Mouse (Mus musculus) heart, postnatal 0 days (tissue): ENCODE measurements around the gene Ghr. TPM values are rescaled to one million over a fixed set of nuclear protein-coding genes. Genes with fewer than 3 reads are reported as not detected.

Experiments
- ATAC-seq: fragments of 200-750 bp; cut with Nextera tagmentation; 2 replicates; pipeline ENCODE4 v1.8.0; 2017; ENCODE audit warnings: low read depth, moderate number of reproducible peaks, moderate library complexity; ENCODE audit not compliant: insufficient read depth
- DNase-seq: peaks from one replicate; pipeline ENCODE4 v3.0.0-alpha.2; 2016; ENCODE audit warnings: low spot score
- H3K27ac ChIP-seq: fragments of 300-500 bp; sonication (generic); 2 replicates; pipeline ENCODE4 v1.5.1; 2014; ENCODE audit warnings: low read depth, mild to moderate bottlenecking
- H3K27me3 ChIP-seq: fragments of 300-500 bp; sonication (generic); 2 replicates; pipeline ENCODE4 v1.6.1; 2014; ENCODE audit warnings: low read length, mixed read lengths; ENCODE audit not compliant: control insufficient read depth, insufficient read depth
- H3K36me3 ChIP-seq: fragments of 300-500 bp; sonication (generic); replicated peaks from 2 replicates; pipeline ENCODE4 v1.6.1; 2014; ENCODE audit warnings: low read length, mixed read lengths; ENCODE audit not compliant: control insufficient read depth, insufficient read depth
- H3K4me1 ChIP-seq: fragments of 300-500 bp; sonication (generic); 2 replicates; pipeline ENCODE4 v1.6.1; 2014; ENCODE audit warnings: antibody characterized with exemption; ENCODE audit not compliant: control insufficient read depth, insufficient read depth
- H3K4me2 ChIP-seq: fragments of 300-500 bp; sonication (generic); 2 replicates; pipeline ENCODE4 v1.6.1; 2014; ENCODE audit warnings: low read depth, mild to moderate bottlenecking, low read length, moderate library complexity
- H3K4me3 ChIP-seq: fragments of 300-500 bp; sonication (generic); 2 replicates; pipeline ENCODE4 v1.5.1; 2014; ENCODE audit warnings: low read depth, low read length
- H3K9ac ChIP-seq: fragments of 300-500 bp; sonication (generic); replicated peaks from 2 replicates; pipeline ENCODE4 v1.6.1; 2014; ENCODE audit warnings: low read depth, low read length, mixed read lengths
- H3K9me3 ChIP-seq: fragments of 300-500 bp; sonication (generic); replicated peaks from 2 replicates; pipeline ENCODE4 v1.6.1; 2016; ENCODE audit warnings: low read length; ENCODE audit not compliant: control insufficient read depth
- CTCF ChIP-seq: IDR thresholded peaks from 2 replicates; pipeline ENCODE4 v1.5.1; 2016; ENCODE audit warnings: antibody characterized with exemption, control low read depth, low read depth
- EP300 ChIP-seq: IDR thresholded peaks from 2 replicates; pipeline ENCODE4 v1.6.1; 2016; ENCODE audit warnings: antibody characterized with exemption, low read depth
- WGBS: fragments of 180-500 bp; shearing (Covaris S2); extraction: QIAGEN DNeasy Blood & Tissue Kit; methylation state at CpG from one replicate; pipeline ENCODE4 v1.1.7; 2014; 5-methylcytosine and 5-hydroxymethylcytosine counted together
- polyA plus RNA-seq: library from polyadenylated mRNA; unstranded; fragments of >200 nt; fragmentation: Nextera tagmentation; extraction: Ambion mirVana; gene quantifications from 2 replicates; pipeline ENCODE4 v1.2.1, GENCODE M21; 2015
- total RNA-seq: library from RNA; depleted of rRNA; stranded (reverse); fragments of >200 nt; gene quantifications from 2 replicates; pipeline ENCODE4 v1.2.3, GENCODE M21; 2014; ENCODE audit warnings: low replicate concordance

The Ghr gene
- total and polyA plus RNA-seq, 2 experiments from 2014 or later = 45.1 to 67.5 TPM

GRCm38 (mm10) chr15:3433281-3433680 is 150.0 kb downstream of the Ghr start:
- Histone ChIP-seq H3K27me3 (no peaks in the 10 kb centered on the region), H3K9me3 (no peaks in the 10 kb centered on the region), H3K36me3 (no peaks in the 10 kb centered on the region), H3K4me2 (peak overlapping the region; percentile 40), H3K4me1 (peaks cover 73% of the 10 kb centered on the region), H3K9ac (no peak overlapping the region), H3K27ac (peak overlapping the region; percentile 89), H3K4me3 (peak overlapping the region; percentile 3; the same call in 1 of the 2 replicates)
- 1% methylated on average over 7 of the region's 7 CpGs for WGBS
- DNase-seq (peak; percentile 95), ATAC-seq (peak; percentile 95)
- TF ChIP-seq EP300 (peak; percentile 91), CTCF (no peak)

GRCm38 (mm10) chr15:3432823-3433222 is 150.5 kb downstream of the Ghr start:
- H3K9ac ChIP-seq = no peak overlapping the region
- peak; percentile 10; the same call in 1 of the 2 replicates for ATAC-seq
- TF ChIP-seq EP300 (no peak), CTCF (no peak)
- no peaks in the 10 kb centered on the region for H3K9me3 ChIP-seq
- WGBS = 21% methylated on average over 1 of the region's 1 CpGs
- DNase-seq = no peak
- peak overlapping the region; percentile 89 for H3K27ac ChIP-seq
- H3K4me3 ChIP-seq = no peak overlapping the region
- no peaks in the 10 kb centered on the region for H3K27me3 ChIP-seq
- H3K36me3 ChIP-seq = no peaks in the 10 kb centered on the region
- H3K4me1 ChIP-seq = peaks cover 73% of the 10 kb centered on the region
- no peak overlapping the region for H3K4me2 ChIP-seq

- ATAC-seq (no peak), DNase-seq (no peak)
- Histone ChIP-seq H3K4me2 (no peak overlapping the region), H3K4me1 (peaks cover 49% of the 10 kb centered on the region), H3K36me3 (no peaks in the 10 kb centered on the region), H3K9ac (no peak overlapping the region), H3K27me3 (no peaks in the 10 kb centered on the region), H3K27ac (no peak overlapping the region), H3K9me3 (no peaks in the 10 kb centered on the region), H3K4me3 (no peak overlapping the region)
- no peak for TF ChIP-seq CTCF
- TF ChIP-seq EP300 = no peak
Measured at GRCm38 (mm10) chr15:3429417-3429816, 153.9 kb downstream of the Ghr start.

- WGBS = 74% methylated on average over 5 of the region's 5 CpGs
- Histone ChIP-seq H3K27me3 (no peaks in the 10 kb centered on the region), H3K36me3 (no peaks in the 10 kb centered on the region), H3K4me1 (peaks cover 44% of the 10 kb centered on the region), H3K4me3 (no peak overlapping the region), H3K9me3 (no peaks in the 10 kb centered on the region), H3K4me2 (no peak overlapping the region), H3K9ac (no peak overlapping the region), H3K27ac (no peak overlapping the region)
- ATAC-seq (no peak), DNase-seq (no peak)
- no peak for TF ChIP-seq CTCF
- no peak for TF ChIP-seq EP300
Measured at GRCm38 (mm10) chr15:3429001-3429400, 154.3 kb downstream of the Ghr start.

- H3K9me3 ChIP-seq = no peaks in the 10 kb centered on the region
- H3K4me1 ChIP-seq = peaks cover 34% of the 10 kb centered on the region
- DNase-seq (no peak), ATAC-seq (no peak)
- TF ChIP-seq CTCF = no peak
- TF ChIP-seq EP300 = no peak
- H3K9ac ChIP-seq = no peak overlapping the region
- H3K4me2 ChIP-seq = no peak overlapping the region
- no peak overlapping the region for H3K4me3 ChIP-seq
- no peaks in the 10 kb centered on the region for H3K27me3 ChIP-seq
- 57% methylated on average over 4 of the region's 4 CpGs for WGBS
- H3K27ac ChIP-seq = no peak overlapping the region
- H3K36me3 ChIP-seq = no peaks in the 10 kb centered on the region
Measured at GRCm38 (mm10) chr15:3426401-3426800, 156.9 kb downstream of the Ghr start.

GRCm38 (mm10) chr15:3423177-3423576 is 160.1 kb downstream of the Ghr start:
- 22% methylated on average over 4 of the region's 4 CpGs for WGBS
- H3K36me3 ChIP-seq = no peaks in the 10 kb centered on the region
- no peak overlapping the region for H3K4me2 ChIP-seq
- ATAC-seq = 0 out of 2 replicates have a peak, but pooled peaks have one; percentile 20
- H3K4me3 ChIP-seq = no peak overlapping the region
- no peaks in the 10 kb centered on the region for H3K9me3 ChIP-seq
- H3K27me3 ChIP-seq = no peaks in the 10 kb centered on the region
- peaks cover 18% of the 10 kb centered on the region for H3K4me1 ChIP-seq
- H3K9ac ChIP-seq = 0 out of 2 replicates have a peak overlapping the region, but pooled peaks have one; percentile 26
- H3K27ac ChIP-seq = peak overlapping the region; percentile 46
- TF ChIP-seq EP300 = no peak
- no peak for TF ChIP-seq CTCF
- peak; percentile 51 for DNase-seq
